Mouse (Mus musculus) testis, postnatal 14 days (tissue): Measurements from ENCODE around the gene Tubgcp2.
A peak's percentile ranks its signal among the peaks of the same experiment; 100 is the strongest.

Source experiments
- DNase-seq: peaks from one replicate; pipeline ENCODE4 v3.0.0; 2021; ENCODE audit warnings: low spot score

The Tubgcp2 gene

DNA sequence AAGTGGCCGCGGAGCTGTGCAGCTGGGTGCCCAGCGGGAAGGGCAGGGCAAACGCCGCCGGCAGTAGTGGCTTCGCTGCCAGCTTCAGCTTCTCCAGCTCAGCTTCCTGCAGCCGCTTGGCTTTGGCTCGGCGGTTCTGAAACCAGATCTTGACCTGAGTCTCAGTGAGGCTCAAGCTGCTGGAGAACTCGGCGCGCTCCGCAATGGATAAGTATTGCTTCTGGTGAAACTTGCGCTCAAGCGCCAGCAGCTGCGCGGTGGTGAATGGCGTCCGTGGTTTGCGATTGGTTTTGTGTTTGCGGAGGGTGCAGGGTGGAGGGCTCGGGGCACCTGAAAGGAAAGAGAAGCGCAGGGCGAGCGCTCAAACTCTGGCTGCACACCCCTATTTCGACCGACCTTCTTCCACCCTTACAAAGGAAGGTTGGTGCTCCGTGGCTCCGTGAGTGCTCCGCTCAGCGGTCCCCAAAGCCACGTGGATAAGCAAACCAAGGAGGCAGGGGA is 11.4 kb upstream of the Tubgcp2 start:
- DNase-seq, result no peak

- DNase-seq, result no peak
These were observed 9.1 kb upstream of the Tubgcp2 start for GRCm38 (mm10) chr7:140045546-140045945.

DNA sequence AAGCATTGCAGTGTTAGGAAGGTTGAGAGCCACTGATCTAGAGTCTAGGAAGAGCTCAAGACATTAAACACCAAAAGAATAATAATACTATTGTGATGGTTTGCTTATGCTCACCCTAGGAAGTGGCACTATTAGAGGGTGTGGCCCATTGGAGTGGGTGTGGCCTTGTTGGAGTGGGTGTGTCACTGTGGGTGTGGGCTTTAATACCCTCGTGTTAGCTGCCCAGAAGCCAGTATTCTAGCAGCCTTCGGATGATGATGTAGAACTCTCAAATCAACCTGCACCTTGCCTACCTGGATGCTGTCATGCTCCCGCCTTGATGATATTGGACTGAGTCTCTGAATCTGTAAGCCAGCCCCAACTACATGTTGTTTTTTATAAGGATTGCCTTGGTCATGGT is 6.3 kb upstream of the Tubgcp2 start:
- DNase-seq, result no peak

- no peak for DNase-seq
These were observed 694 bp upstream of the Tubgcp2 start for GRCm38 (mm10) chr7:140037171-140037555.

- DNase-seq, result no peak
These were observed 1.0 kb downstream of the Tubgcp2 start for GRCm38 (mm10) chr7:140035456-140035855.

DNA sequence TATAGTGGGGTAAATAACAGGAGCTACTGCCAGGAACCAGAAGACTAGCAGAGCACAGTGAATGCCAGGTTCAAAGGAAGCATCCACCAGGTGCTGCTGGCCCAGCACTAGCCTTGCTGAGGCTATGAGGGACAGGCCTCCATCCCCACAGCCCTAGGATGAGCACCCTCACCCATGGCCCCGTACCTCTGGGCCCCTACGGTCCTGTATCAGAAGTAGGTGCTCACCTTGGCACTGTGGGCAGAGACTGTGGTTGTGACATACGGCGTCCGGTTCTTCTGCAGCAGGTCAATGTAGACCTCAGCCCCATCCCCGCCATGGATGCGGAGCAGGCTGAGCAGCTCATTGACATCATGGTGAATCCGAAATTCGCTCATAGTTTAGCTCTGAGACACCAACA is 3.1 kb downstream of the Tubgcp2 start:
- DNase-seq, result no peak

GRCm38 (mm10) chr7:140032366-140032765 is 4.1 kb downstream of the Tubgcp2 start:
- DNase-seq, result no peak

GRCm38 (mm10) chr7:140031771-140032170 is 4.7 kb downstream of the Tubgcp2 start:
- DNase-seq, result no peak

DNA sequence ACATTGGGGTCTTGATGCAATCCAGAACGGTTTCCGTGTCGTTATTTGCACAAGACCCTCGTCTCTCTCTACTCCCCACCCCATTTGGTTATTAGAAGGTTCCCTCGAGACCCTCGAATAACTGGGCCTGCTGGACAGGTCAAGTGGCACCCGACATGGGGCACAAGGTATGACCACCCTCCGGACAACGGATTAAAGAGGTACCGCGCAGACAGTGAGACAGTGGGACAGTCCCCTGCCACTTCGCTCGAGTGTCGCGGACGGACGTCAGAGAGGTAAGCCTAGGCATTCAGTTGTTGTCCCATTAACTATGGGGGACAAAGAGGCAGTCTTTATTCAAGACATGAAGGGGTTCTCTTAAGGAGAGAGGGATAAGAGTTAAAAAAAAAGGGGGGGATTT is 25.1 kb downstream of the Tubgcp2 start:
- DNase-seq, result no peak

GRCm38 (mm10) chr7:140007781-140008180 is 28.7 kb downstream of the Tubgcp2 start:
- DNase-seq, result no peak

- no peak for DNase-seq
These were observed 29.4 kb downstream of the Tubgcp2 start for GRCm38 (mm10) chr7:140006861-140007611.

GRCm38 (mm10) chr7:140004666-140005065 is 31.8 kb downstream of the Tubgcp2 start:
- no peak for DNase-seq

- no peak for DNase-seq
These were observed 35.3 kb downstream of the Tubgcp2 start for GRCm38 (mm10) chr7:140001086-140001740.

DNA sequence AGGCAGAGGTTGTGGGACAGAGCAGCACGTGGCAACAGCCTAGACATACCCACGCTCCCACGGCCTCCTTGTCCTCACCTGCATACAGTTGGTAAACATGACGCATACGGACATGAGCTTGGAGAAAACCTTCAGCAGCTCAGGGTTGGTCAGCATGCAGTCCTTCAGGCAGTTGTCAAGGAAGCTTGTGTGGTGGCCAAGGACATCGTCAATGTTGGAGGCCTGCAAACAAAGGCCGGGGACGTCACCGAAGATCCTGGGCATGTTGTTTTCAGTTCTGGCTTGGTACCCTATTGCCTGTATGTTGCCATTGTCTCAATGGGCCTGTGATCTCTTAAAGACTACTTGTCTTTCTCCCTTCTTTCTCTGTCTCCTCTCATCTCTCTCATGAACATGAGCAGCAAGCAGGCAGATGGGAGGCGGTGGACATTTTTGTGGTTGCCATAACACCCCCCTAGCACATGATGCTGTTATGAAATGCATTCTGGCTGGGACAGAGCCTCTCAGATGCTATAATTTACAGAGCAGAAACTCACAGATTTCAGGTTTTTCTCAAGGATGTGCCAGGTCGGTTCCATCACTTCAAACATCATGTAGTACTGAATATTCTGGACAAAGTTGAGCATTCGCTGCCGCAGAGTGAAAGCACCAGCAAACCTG is 37.6 kb downstream of the Tubgcp2 start:
- DNase-seq, result no peak

GRCm38 (mm10) chr7:139994676-139995075 is 41.8 kb downstream of the Tubgcp2 start:
- peak; percentile 43 for DNase-seq

DNA sequence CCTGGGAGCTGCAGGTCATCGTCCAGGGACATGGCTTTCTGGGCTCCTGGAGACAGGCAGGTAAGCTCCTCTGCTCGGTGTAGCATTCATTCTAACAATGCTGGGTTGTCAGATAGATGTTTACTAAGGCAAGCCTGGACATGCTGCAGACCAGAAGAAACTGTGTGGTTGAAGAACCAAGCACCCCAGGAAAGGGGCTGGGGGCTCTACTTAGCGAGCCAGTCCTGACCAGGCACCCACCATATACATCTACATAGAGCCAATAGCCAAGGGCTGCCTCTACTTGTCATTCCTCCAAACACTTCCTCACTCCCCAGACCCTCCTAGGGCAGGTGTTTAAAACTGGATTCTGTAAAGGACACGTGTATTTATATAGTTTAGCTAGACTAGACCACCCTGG is 42.3 kb downstream of the Tubgcp2 start:
- DNase-seq, result no peak

DNA sequence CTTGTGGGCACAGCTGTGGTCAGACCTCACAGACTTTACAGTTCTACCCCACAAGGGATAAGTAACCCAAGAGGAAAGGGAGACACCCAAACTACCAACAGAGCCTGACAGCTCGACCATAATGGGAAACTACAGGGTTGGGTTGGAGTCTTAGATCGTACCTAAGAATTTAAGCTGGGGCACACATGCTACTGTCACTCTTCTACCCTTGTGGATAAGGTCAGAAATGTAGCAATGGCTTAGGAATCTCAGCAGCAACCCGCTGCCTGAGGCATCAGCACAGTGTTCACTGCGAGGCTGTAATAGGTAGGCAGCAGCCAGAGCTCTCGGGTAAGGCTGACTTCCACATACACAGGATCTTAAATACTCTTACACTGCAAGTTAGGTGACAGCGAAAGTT is 42.9 kb downstream of the Tubgcp2 start:
- DNase-seq, result no peak

DNA sequence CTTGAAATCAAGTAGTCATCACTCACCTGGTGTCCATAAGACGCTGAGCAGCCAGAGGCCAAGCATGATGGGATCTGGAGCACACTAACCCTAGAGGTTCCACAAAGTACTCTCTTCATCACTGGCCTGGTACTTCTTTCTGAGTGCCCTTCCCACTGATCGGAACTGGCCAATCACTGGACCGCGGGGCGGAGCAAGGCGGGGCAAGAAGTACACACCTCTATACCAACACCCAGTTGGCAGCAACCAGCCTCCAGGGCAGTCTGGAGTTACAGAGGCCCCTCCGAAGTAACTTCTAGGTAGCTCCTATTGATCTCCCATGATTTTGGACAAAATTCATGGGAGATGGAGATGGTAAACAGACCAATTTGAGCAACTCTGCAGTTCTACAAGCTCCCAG is 44.1 kb downstream of the Tubgcp2 start, which contains the start of gene Adam8:
TSS of gene Adam8 (minus strand) at position 157 of the 400 bp plus-strand sequence.
- DNase-seq, result no peak

- DNase-seq, result no peak
These were observed 45.5 kb downstream of the Tubgcp2 start for GRCm38 (mm10) chr7:139990864-139991394.

GRCm38 (mm10) chr7:139988272-139988671 is 48.2 kb downstream of the Tubgcp2 start:
- no peak for DNase-seq

DNA sequence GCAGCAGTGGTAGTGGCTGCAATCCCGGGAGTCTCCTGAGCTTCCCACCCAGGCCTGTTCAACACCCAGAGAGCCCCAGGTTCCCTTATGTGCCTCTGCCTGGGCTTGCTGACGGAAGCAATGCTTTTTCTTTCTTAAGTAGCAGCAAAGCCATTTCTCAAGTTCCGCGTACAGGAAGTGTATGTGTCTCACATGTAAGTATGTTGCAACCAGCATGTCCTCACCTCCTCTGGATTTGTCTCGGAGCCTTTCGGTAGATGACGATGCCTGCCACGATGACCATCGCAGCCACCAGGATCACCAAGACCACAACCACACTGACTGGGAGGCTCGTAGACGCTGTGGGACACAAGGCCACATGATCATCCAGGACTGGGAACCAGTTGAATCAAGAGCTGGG is 52.0 kb downstream of the Tubgcp2 start:
- no peak for DNase-seq

GRCm38 (mm10) chr7:139982058-139982457 is 54.4 kb downstream of the Tubgcp2 start:
- DNase-seq, result no peak

DNA sequence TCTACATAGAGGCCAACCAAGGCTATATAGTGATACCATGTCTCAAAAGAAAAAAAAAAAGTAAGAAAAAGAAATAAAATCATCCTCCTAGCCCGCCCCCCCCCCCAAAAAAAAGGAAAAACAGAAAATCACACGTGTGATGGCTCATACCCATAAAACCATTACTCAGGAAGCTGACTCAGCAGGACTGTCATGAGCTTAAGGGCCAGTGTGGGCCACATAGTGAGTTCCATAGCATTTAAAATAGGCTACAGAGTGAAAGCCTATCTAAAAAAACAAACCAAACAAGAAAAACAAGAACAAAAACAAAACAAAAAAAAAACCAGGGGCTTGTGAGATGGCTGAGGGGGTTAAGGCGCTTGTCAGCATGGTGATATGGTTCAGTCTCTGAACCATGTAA is 55.7 kb downstream of the Tubgcp2 start:
- DNase-seq, result no peak
